Mouse (Mus musculus) testis, postnatal 14 days (tissue): ENCODE data around the gene Parp14.

Source experiments
- DNase-seq: peaks from one replicate; pipeline ENCODE4 v3.0.0; 2021; ENCODE audit warnings: low spot score

Parp14 gene

DNA sequence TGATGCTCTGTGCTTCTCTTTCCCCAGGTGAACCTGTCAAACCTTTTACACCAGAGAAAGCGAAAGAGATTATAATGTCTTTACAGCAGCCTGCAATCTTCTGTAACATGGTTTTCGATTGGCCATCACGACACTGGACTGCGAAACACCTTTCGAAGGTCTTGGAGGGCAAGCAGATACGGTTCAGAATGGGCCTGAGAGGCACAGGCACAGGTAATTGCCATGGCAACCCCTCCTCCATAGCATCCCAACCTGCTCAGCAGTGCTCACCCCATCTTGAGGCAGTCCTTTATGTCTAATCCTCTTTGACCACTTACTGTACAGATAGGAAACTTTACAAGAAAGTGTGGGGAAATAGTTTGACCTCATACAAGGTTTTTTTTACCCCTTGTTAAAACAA lies 84.2 kb downstream of the Parp14 start:
- no peak for DNase-seq

DNA sequence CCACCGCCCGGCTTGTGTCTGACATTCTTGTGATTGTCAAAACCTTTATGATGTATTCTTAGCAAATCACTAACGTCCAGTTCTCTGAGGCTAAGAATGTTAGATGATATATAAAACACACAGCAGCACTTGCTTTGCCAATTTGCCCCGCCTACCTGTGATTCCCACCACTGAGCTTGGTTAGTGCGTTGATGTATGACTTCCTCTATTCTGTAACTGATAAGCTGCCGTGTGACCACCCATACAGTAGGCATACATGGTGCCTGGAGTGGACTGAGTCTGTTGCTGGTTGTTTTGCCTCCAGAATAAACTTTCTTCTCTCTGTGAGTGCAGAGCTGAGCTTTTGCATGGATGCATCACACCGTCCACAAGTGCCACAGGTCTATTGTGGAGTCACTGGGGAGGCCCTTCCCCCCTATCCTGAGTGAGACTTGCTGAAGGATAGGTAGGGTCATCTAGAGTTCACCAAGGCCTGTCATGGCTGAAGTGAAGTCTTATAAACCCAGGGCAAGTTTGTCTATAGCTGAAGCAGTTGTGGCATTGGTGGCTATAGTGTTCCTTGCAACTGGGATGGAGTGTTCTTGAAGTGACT lies 87.1 kb downstream of the Parp14 start:
- no peak for DNase-seq

DNA sequence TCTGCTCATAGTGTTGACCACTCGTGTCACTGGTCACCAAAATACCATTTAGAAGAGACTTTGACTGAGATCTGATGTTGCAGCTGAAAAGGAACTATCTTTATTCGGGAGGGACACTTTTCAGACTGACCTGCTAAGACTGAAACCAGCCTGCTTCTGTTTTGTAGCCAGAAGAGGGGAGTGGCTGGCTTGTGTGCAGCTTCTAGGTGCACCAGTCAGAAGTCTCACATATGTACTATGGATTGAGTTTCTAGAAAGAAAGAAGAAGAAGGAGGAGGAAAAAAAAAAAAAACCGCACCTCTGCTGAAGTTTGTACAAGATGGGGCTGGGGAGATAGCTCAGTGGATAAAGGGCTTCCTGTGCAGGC lies 88.2 kb downstream of the Parp14 start:
- DNase-seq: no peak
